Mouse (Mus musculus) adipocyte (in vitro differentiated cells): Measurements from ENCODE around the gene Sbf2.

Experiments
- DNase-seq: peaks from one replicate; pipeline ENCODE4 v3.0.0-alpha.2; 2016; ENCODE audit warnings: low spot score

The Sbf2 gene

GRCm38 (mm10) chr7:110277734-110278245 is 336.9 kb downstream of the Sbf2 start:
- no peak for DNase-seq

- no peak for DNase-seq
Measured at GRCm38 (mm10) chr7:110272434-110272833, 342.3 kb downstream of the Sbf2 start.

- DNase-seq, result no peak
Measured at GRCm38 (mm10) chr7:110271814-110272213, 342.9 kb downstream of the Sbf2 start.

GRCm38 (mm10) chr7:110270455-110270854 is 344.3 kb downstream of the Sbf2 start:
- DNase-seq, result no peak

- DNase-seq, result no peak
Measured at GRCm38 (mm10) chr7:110269777-110270176, 344.9 kb downstream of the Sbf2 start.

- no peak for DNase-seq
Measured at GRCm38 (mm10) chr7:110268511-110268910, 346.2 kb downstream of the Sbf2 start.

- DNase-seq, result no peak
Measured at GRCm38 (mm10) chr7:110267994-110268393, 346.7 kb downstream of the Sbf2 start.

- DNase-seq, result no peak
Measured at GRCm38 (mm10) chr7:110267014-110267413, 347.7 kb downstream of the Sbf2 start.

GRCm38 (mm10) chr7:110265796-110266195 is 348.9 kb downstream of the Sbf2 start:
- peak; percentile 80 for DNase-seq

GRCm38 (mm10) chr7:110263474-110263873 is 351.2 kb downstream of the Sbf2 start:
- DNase-seq, result no peak

GRCm38 (mm10) chr7:110262661-110263060 is 352.1 kb downstream of the Sbf2 start:
- no peak for DNase-seq

GRCm38 (mm10) chr7:110261807-110262206 is 352.9 kb downstream of the Sbf2 start:
- DNase-seq, result no peak

- DNase-seq, result peak; percentile 75
Measured at GRCm38 (mm10) chr7:110259966-110260711, 354.6 kb downstream of the Sbf2 start.

GRCm38 (mm10) chr7:110258196-110258950 is 356.3 kb downstream of the Sbf2 start:
- DNase-seq, result no peak
